Mouse (Mus musculus) liver, adult 2 months (tissue): Measurements from ENCODE around the gene Taf13.

Source experiments
- CTCF ChIP-seq: fragments of 200-500 bp; IDR thresholded peaks from 2 replicates; pipeline ENCODE4 v1.5.1; 2011; ENCODE audit warnings: low read depth, low read length, control low read depth
- POLR2A ChIP-seq: fragments of 200-500 bp; IDR thresholded peaks from 2 replicates; pipeline ENCODE4 v1.6.1; 2011; ENCODE audit warnings: low read length, control low read depth; ENCODE audit not compliant: insufficient read depth; ENCODE audit errors: extremely low read depth

DNA sequence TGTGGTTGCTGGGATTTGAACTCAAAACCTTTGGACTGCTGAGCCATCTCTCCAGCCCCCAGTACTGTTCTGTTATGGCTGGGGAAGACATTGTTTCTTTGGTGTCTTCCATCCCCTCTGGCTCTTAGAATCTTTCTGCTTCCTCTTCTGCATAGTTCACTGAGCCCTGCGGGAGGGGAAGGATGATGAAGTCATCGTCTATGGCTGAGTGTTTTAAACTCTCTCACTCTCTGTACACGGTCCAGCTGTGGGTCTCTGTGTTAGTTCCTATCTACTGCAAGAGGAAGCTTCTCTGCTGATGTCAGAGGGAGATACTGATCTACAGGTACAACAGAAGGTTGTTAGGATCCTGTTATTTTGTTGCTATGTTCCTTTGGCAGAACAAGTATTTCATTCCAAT lies 37.4 kb downstream of the Taf13 start:
- TF ChIP-seq CTCF, result no peak
- no peak for TF ChIP-seq POLR2A
